Mouse (Mus musculus) kidney, adult 11 months (tissue): ENCODE results near the gene Gspt1.

ENCODE experiments used
- DNase-seq: peaks from one replicate; pipeline ENCODE4 v3.0.0; 2022

The Gspt1 gene

DNA sequence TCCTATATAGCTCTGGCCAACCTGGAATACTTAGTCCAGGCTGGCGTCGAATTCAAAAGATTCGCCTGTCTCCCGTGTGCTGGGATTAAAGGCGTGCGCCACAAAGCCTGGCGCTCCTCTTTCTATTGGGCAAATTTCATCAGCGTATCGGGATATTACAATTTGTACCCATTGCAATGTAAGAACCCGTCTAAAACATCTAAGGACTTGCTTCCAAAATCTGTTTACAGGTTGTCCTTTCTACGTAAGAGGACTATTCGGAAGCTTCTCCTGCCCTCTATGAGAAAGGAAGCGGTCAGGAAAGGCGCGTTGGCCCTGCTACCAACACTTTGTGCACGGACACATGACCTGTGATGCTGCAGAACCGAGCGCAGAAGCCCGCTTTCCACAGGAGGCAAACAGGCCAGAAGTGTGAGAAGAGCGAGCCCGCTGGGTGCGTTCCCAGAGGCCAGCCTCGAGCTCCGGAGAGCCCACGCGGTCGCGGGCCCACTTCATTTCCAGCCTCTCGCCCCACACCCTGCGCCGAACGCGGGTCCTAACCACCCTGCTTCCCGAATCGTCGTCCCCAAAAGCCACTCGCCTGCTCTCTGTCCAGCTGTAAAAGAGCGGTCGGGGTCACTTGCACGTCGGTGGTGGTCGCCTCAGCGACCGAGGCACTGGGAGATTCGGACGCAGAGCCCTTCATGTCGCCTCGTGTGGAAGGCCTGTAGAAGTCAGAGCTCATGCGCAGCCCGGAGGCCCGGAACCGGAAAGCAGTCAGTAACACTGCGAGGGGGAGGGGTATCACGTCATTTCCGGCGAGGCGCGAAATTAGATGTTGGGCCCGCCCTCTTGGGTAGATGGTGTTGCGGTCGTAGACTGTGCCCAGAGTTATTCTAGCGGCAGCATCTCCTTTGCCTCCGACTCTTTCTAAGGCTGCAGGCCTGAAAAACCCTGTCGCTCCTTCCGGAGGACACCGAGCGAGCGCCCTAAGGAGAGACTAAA is 51.3 kb downstream of the Gspt1 start, which contains the start of gene Rsl1d1:
TSS of gene Rsl1d1 (minus strand) at position 761 of the 984 bp plus-strand sequence.
- DNase-seq: peak; percentile 89

- DNase-seq: no peak
Observed at GRCm38 (mm10) chr16:11201740-11202394, 52.3 kb downstream of the Gspt1 start.

DNA sequence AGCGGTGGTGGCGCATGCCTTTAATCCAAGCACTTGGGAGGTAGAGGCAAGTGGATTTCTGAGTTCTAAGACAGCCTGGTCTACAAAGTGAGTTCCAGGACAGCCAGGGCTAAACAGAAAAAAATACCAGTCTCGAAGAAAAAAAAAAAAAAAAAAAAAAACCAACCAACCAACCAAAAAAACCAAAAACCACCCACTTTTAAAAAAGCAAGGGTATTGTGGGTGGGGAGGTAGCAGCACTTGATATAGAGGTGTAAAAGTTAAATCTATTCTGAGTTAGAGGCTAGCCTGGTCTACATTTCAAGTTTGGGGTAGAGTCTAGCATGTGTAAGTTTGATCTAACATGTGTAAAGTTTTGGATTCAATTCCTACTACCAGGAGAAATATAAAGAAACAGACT is 53.9 kb downstream of the Gspt1 start:
- DNase-seq: no peak

- no peak for DNase-seq
Observed at GRCm38 (mm10) chr16:11198467-11198866, 55.7 kb downstream of the Gspt1 start.

DNA sequence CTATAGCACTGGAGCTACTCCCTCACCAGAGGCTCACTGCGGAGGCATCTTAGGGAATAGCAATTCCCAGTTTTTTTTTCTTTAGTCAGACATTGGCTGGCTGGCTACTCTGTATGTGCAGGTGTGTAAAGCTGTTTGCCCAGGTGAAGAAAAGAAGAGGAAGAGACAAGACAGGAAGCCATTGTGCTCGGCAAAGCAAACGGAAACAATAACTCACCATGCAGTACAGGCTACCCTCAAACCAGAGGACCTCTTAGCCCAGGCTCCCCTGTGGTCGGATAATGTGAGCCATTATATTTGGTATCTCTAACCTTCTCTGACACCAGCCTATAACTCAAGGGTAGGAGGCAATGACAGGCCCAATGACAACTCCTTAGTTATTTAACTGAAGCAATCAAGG is 57.1 kb downstream of the Gspt1 start:
- no peak for DNase-seq

DNA sequence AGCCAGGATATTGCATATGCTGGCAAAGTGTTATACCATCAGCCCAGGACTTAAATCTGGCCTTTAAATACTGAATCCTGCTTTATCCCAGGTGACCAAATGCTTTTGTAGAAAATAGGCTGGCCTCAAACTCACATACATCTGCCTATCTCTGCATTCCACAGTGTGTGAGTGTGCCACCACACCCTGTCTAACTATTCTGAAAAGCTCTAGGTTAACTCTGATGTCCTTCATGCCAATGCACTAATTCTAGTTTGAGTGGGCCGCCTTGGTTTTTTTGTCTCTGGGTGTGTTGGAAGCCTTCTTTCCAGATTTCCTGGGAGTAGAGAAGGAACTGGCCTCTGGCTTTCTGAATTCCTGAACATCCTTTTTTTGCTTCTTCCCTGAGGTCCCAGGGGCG is 60.9 kb downstream of the Gspt1 start:
- DNase-seq: no peak

GRCm38 (mm10) chr16:11190150-11190549 is 64.0 kb downstream of the Gspt1 start:
- DNase-seq: no peak

DNA sequence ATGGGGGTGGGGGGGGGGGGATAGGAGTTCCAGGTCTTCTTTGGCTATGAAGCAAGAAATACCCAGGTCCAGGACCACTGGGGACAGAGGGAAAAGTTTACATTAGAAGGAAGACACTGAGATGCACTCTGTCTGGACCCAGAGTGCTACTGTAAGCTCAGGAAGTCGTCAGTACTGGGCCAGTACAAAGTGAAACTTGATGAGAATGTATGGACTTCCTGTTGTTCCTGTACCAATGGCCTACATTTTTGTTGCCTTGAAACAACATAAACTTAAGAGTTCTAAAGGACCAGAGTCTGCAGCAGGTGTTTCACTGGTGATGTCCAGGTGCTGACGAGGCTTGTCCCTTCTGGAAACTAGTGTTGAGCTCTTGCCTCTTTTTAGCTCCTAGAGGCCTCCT is 76.7 kb downstream of the Gspt1 start:
- DNase-seq: no peak

GRCm38 (mm10) chr16:11176884-11177244 is 77.3 kb downstream of the Gspt1 start:
- DNase-seq: no peak

- DNase-seq: peak; percentile 89
Observed at GRCm38 (mm10) chr16:11176208-11176883, 77.8 kb downstream of the Gspt1 start, which contains the start of gene Zc3h7a. Gene Zc3h7a, minus strand, starts transcription at chr16:11176393.

- DNase-seq: peak; percentile 71
Observed at GRCm38 (mm10) chr16:11175489-11176207, 78.5 kb downstream of the Gspt1 start.

GRCm38 (mm10) chr16:11175100-11175488 is 79.0 kb downstream of the Gspt1 start:
- no peak for DNase-seq

GRCm38 (mm10) chr16:11174671-11175081 is 79.4 kb downstream of the Gspt1 start:
- DNase-seq: peak; percentile 51

GRCm38 (mm10) chr16:11171679-11172078 is 82.4 kb downstream of the Gspt1 start:
- DNase-seq: no peak
